Mouse (Mus musculus) neutrophil, adult 5-6 weeks (primary cell): Measurements from ENCODE around the gene Mnt. TPM values are rescaled to one million over a fixed set of nuclear protein-coding genes. Genes with fewer than 3 reads are reported as not detected.

Experiments
- ATAC-seq: fragments of 151-379, 151-347 bp; 2 replicates; pipeline ENCODE4 v1.8.0; 2017; ENCODE audit warnings: mild to moderate bottlenecking, moderate TSS enrichment; ENCODE audit not compliant: insufficient number of reproducible peaks, poor library complexity, low FRiP score, severe bottlenecking; ENCODE audit errors: extremely low read depth
- total RNA-seq: library from RNA; stranded (forward); fragments of 200-1000 nt; gene quantifications from 2 replicates; pipeline ENCODE4 v1.2.3, GENCODE M21; 2017

Mnt gene
- total RNA-seq, 1 experiment from 2014 or later, result 19.8 TPM

GRCm38 (mm10) chr11:74829812-74830211 lies 908 bp upstream of the Mnt start:
- peak; percentile 37 for ATAC-seq

- ATAC-seq, result no peak
These were observed 478 bp downstream of the Mnt start for GRCm38 (mm10) chr11:74831191-74831605.

GRCm38 (mm10) chr11:74831606-74832451 lies 1.1 kb downstream of the Mnt start:
- ATAC-seq, result peak; percentile 34

GRCm38 (mm10) chr11:74832503-74833143 lies 1.9 kb downstream of the Mnt start:
- peak; percentile 14 for ATAC-seq

- ATAC-seq, result no peak
These were observed 3.0 kb downstream of the Mnt start for GRCm38 (mm10) chr11:74833536-74834358.

GRCm38 (mm10) chr11:74834359-74834638 lies 3.6 kb downstream of the Mnt start:
- ATAC-seq, result no peak

GRCm38 (mm10) chr11:74834650-74835277 lies 4.0 kb downstream of the Mnt start:
- no peak for ATAC-seq

- ATAC-seq, result no peak
These were observed 5.0 kb downstream of the Mnt start for GRCm38 (mm10) chr11:74835593-74836224.

- ATAC-seq, result no peak
These were observed 5.7 kb downstream of the Mnt start for GRCm38 (mm10) chr11:74836225-74837055.

- no peak for ATAC-seq
These were observed 6.5 kb downstream of the Mnt start for GRCm38 (mm10) chr11:74837056-74837693.

GRCm38 (mm10) chr11:74837694-74838431 lies 7.1 kb downstream of the Mnt start:
- ATAC-seq, result peak; percentile 70

- ATAC-seq, result peak; percentile 63
These were observed 7.7 kb downstream of the Mnt start for GRCm38 (mm10) chr11:74838441-74838840.

- 0 out of 2 replicates have a peak, but pooled peaks have one; percentile 5 for ATAC-seq
These were observed 8.3 kb downstream of the Mnt start for GRCm38 (mm10) chr11:74838971-74839370.

GRCm38 (mm10) chr11:74839860-74840715 lies 9.4 kb downstream of the Mnt start:
- no peak for ATAC-seq

- ATAC-seq, result no peak
These were observed 10.0 kb downstream of the Mnt start for GRCm38 (mm10) chr11:74840739-74841138.

- ATAC-seq, result no peak
These were observed 10.6 kb downstream of the Mnt start for GRCm38 (mm10) chr11:74841366-74841765.
